Mouse (Mus musculus) lung, adult 2 months (tissue): ENCODE measurements around the gene Wdr26.
A peak's percentile ranks its signal among the peaks of the same experiment; 100 is the strongest.

Source experiments
- CTCF ChIP-seq: fragments of 200-500 bp; IDR thresholded peaks from 2 replicates; pipeline ENCODE4 v1.5.1; 2011; ENCODE audit warnings: mild to moderate bottlenecking, low read length, control low read depth; ENCODE audit not compliant: insufficient read depth
- POLR2A ChIP-seq: fragments of 200-500 bp; IDR thresholded peaks from 2 replicates; pipeline ENCODE4 v1.6.1; 2011; ENCODE audit warnings: low read depth, mild to moderate bottlenecking, control low read depth, low read length, borderline replicate concordance; ENCODE audit errors: extremely low read depth

DNA sequence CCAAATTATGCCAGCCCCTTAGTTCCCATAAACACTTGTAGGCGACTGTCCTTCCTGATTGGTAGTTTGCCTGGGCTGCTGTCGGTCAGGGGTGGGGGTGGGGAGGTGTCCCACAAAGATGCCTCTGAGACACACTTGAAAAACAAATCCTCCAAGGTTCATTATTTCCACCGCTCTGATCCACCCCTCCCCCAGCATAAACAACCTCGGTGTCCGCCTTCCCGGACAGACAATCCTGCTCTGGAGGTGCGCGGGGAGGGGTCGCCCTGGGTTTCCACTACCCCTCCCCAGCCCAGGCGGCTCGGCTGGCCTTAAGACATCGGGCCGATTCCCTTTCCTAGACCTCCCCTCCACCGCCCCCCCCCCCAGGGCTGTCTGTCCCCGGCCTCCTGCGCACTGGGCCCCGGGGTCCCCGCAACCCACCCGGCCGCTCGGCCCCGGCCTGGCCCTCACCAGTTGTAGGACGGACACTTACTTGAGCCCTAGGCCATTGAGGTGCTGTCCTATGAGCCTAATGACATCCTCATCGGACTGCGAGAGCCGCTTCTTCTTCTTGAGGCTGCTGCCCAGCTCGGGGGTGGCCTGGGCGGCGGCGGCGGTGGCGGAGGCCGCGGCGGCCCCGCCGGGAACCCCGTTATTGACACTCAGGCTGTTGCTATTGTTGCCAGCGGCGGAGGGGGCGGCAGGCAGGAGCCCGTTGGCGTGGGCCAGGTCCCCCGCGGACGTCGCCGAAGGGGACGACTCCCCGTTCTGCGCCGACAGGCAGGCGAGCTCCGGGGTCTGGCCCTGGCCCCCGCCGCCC is 999 bp downstream of the Wdr26 start:
- TF ChIP-seq CTCF (no peak), POLR2A (peak; percentile 34; the same call in 1 of the 2 replicates)
